Mouse (Mus musculus): Measurements from ENCODE around the gene Arid3a. TPM values are rescaled to one million over a fixed set of nuclear protein-coding genes. Genes with fewer than 3 reads are reported as not detected.
"Not testable (repeated sequence)": the region's sequence is repeated elsewhere in the genome, so short reads cannot be mapped to it uniquely, and the experiment has no call there.

Gene Arid3a
- polyA plus RNA-seq (2016; fragmentation: Nextera tagmentation; extraction: Ambion mirVana), result 11.1 and 15.0 TPM in 2 replicates

GRCm38 (mm10) chr10:79926491-79927323, at the start of gene Arid3a:
Gene Arid3a, plus strand, starts transcription at chr10:79927043.
- H3K4me1 ChIP-seq (replicated peaks), result peaks cover 65% of the 10 kb centered on the region
- H3K4me3 ChIP-seq, result peak within 1 kb of the TSS; percentile 95
- WGBS, result under 1% methylated on average over 63 of the region's 63 CpGs
- H3K36me3 ChIP-seq, result peaks cover 16% of the 10 kb centered on the region
- no peaks in the 10 kb centered on the region for H3K9me3 ChIP-seq
- DNase-seq (ENCODE audit: low spot score), result peak; percentile 90
- H3K27me3 ChIP-seq (ENCODE audit: insufficient read depth, poor library complexity, severe bottlenecking), result peaks cover 58% of the 10 kb centered on the region
- peak within 1 kb of the TSS; percentile 96 for H3K27ac ChIP-seq

GRCm38 (mm10) chr10:79877174-79877573, 49.7 kb upstream of the Arid3a start:
- H3K27ac ChIP-seq, result no peak overlapping the region
- H3K27me3 ChIP-seq (ENCODE audit: insufficient read depth, poor library complexity, severe bottlenecking), result peaks cover 52% of the 10 kb centered on the region
- 69% methylated on average over 1 of the region's 1 CpGs for WGBS
- H3K9me3 ChIP-seq, result no peaks in the 10 kb centered on the region
- peaks cover 57% of the 10 kb centered on the region for H3K4me1 ChIP-seq (replicated peaks)
- DNase-seq (ENCODE audit: low spot score), result no peak
- no peak overlapping the region for H3K4me3 ChIP-seq
- H3K36me3 ChIP-seq, result peaks cover 8% of the 10 kb centered on the region

GRCm38 (mm10) chr10:79877757-79878156, 49.1 kb upstream of the Arid3a start:
- no peaks in the 10 kb centered on the region for H3K9me3 ChIP-seq
- WGBS, result 45% methylated on average over 12 of the region's 12 CpGs
- H3K4me1 ChIP-seq (replicated peaks), result peaks cover 57% of the 10 kb centered on the region
- peaks cover 2% of the 10 kb centered on the region for H3K36me3 ChIP-seq
- H3K4me3 ChIP-seq, result no peak overlapping the region
- H3K27me3 ChIP-seq (ENCODE audit: insufficient read depth, poor library complexity, severe bottlenecking), result peaks cover 58% of the 10 kb centered on the region
- no peak overlapping the region for H3K27ac ChIP-seq
- no peak for DNase-seq (ENCODE audit: low spot score)

- H3K36me3 ChIP-seq, result no peaks in the 10 kb centered on the region
- H3K4me1 ChIP-seq (replicated peaks), result peaks cover 52% of the 10 kb centered on the region
- H3K27ac ChIP-seq, result no peak overlapping the region
- 50% methylated on average over 3 of the region's 3 CpGs for WGBS
- peaks cover 76% of the 10 kb centered on the region for H3K27me3 ChIP-seq (ENCODE audit: insufficient read depth, poor library complexity, severe bottlenecking)
- DNase-seq (ENCODE audit: low spot score), result no peak
- H3K9me3 ChIP-seq, result no peaks in the 10 kb centered on the region
- no peak overlapping the region for H3K4me3 ChIP-seq
These were observed 47.3 kb upstream of the Arid3a start for GRCm38 (mm10) chr10:79879527-79879926.

- H3K9me3 ChIP-seq, result no peaks in the 10 kb centered on the region
- H3K36me3 ChIP-seq, result no peaks in the 10 kb centered on the region
- WGBS, result 18% methylated on average over 9 of the region's 9 CpGs
- H3K27me3 ChIP-seq (ENCODE audit: insufficient read depth, poor library complexity, severe bottlenecking), result peaks cover 73% of the 10 kb centered on the region
- H3K4me1 ChIP-seq (replicated peaks), result peaks cover 41% of the 10 kb centered on the region
- DNase-seq (ENCODE audit: low spot score), result no peak
- no peak overlapping the region for H3K27ac ChIP-seq
- H3K4me3 ChIP-seq, result 0 out of 2 replicates have a peak overlapping the region, but pooled peaks have one; percentile 5
These were observed 46.1 kb upstream of the Arid3a start for GRCm38 (mm10) chr10:79880721-79881120.

- peaks cover 39% of the 10 kb centered on the region for H3K4me1 ChIP-seq (replicated peaks)
- WGBS, result 6% methylated on average over 22 of the region's 22 CpGs
- no peak for DNase-seq (ENCODE audit: low spot score)
- H3K36me3 ChIP-seq, result no peaks in the 10 kb centered on the region
- peak overlapping the region; percentile 69 for H3K27ac ChIP-seq
- H3K9me3 ChIP-seq, result no peaks in the 10 kb centered on the region
- peak overlapping the region; percentile 39 for H3K4me3 ChIP-seq
- peaks cover 72% of the 10 kb centered on the region for H3K27me3 ChIP-seq (ENCODE audit: insufficient read depth, poor library complexity, severe bottlenecking)
These were observed 44.9 kb upstream of the Arid3a start for GRCm38 (mm10) chr10:79881981-79882380.

- no peaks in the 10 kb centered on the region for H3K9me3 ChIP-seq
- peak; percentile 82 for DNase-seq (ENCODE audit: low spot score)
- 0 out of 2 replicates have a peak overlapping the region, but pooled peaks have one; percentile 13 for H3K4me3 ChIP-seq
- H3K36me3 ChIP-seq, result no peaks in the 10 kb centered on the region
- H3K27me3 ChIP-seq (ENCODE audit: insufficient read depth, poor library complexity, severe bottlenecking), result peaks cover 72% of the 10 kb centered on the region
- H3K4me1 ChIP-seq (replicated peaks), result peaks cover 30% of the 10 kb centered on the region
- 15% methylated on average over 22 of the region's 22 CpGs for WGBS
- 0 out of 2 replicates have a peak overlapping the region, but pooled peaks have one; percentile 41 for H3K27ac ChIP-seq
These were observed 43.4 kb upstream of the Arid3a start for GRCm38 (mm10) chr10:79883297-79884084.

- Histone ChIP-seq H3K27ac (no peak overlapping the region), H3K27me3 (ENCODE audit: insufficient read depth, poor library complexity, severe bottlenecking) (peaks cover 69% of the 10 kb centered on the region), H3K36me3 (no peaks in the 10 kb centered on the region), H3K9me3 (no peaks in the 10 kb centered on the region), H3K4me3 (no peak overlapping the region), H3K4me1 (replicated peaks) (peaks cover 29% of the 10 kb centered on the region)
- no peak for DNase-seq (ENCODE audit: low spot score)
- 69% methylated on average over 4 of the region's 4 CpGs for WGBS
These were observed 42.4 kb upstream of the Arid3a start for GRCm38 (mm10) chr10:79884446-79884845.

GRCm38 (mm10) chr10:79884938-79885337, 41.9 kb upstream of the Arid3a start:
- peaks cover 64% of the 10 kb centered on the region for H3K27me3 ChIP-seq (ENCODE audit: insufficient read depth, poor library complexity, severe bottlenecking)
- not testable (repeated sequence) for H3K36me3 ChIP-seq

GRCm38 (mm10) chr10:79886054-79886453, 40.8 kb upstream of the Arid3a start, which contains the start of gene Elane:
Gene Elane, plus strand, starts transcription at chr10:79886247.
- 0 out of 2 replicates have a peak within 1 kb of the TSS, but pooled peaks have one; percentile 18 for H3K27ac ChIP-seq
- WGBS, result 85% methylated on average over 6 of the region's 6 CpGs
- no peaks in the 10 kb centered on the region for H3K9me3 ChIP-seq
- peaks cover 58% of the 10 kb centered on the region for H3K27me3 ChIP-seq (ENCODE audit: insufficient read depth, poor library complexity, severe bottlenecking)
- no peaks in the 10 kb centered on the region for H3K36me3 ChIP-seq
- H3K4me3 ChIP-seq, result no peak within 1 kb of the TSS
- DNase-seq (ENCODE audit: low spot score), result no peak
- peaks cover 30% of the 10 kb centered on the region for H3K4me1 ChIP-seq (replicated peaks)

More at GRCm38 (mm10) chr10:79884938-79885337, 41.9 kb upstream of the Arid3a start:
- peaks cover 24% of the 10 kb centered on the region for H3K4me1 ChIP-seq (replicated peaks)
- 80% methylated on average over 3 of the region's 3 CpGs for WGBS
- DNase-seq (ENCODE audit: low spot score); H3K27ac ChIP-seq; H3K9me3 ChIP-seq; H3K4me3 ChIP-seq: not testable (repeated sequence)

- Histone ChIP-seq H3K36me3 (no peaks in the 10 kb centered on the region), H3K27me3 (ENCODE audit: insufficient read depth, poor library complexity, severe bottlenecking) (peaks cover 56% of the 10 kb centered on the region), H3K4me3 (no peak overlapping the region), H3K27ac (0 out of 2 replicates have a peak overlapping the region, but pooled peaks have one; percentile 18), H3K4me1 (replicated peaks) (peaks cover 29% of the 10 kb centered on the region), H3K9me3 (no peaks in the 10 kb centered on the region)
- WGBS, result 76% methylated on average over 8 of the region's 8 CpGs
- no peak for DNase-seq (ENCODE audit: low spot score)
These were observed 40.2 kb upstream of the Arid3a start for GRCm38 (mm10) chr10:79886611-79887010.

GRCm38 (mm10) chr10:79889386-79889785, 37.5 kb upstream of the Arid3a start:
- H3K27ac ChIP-seq, result no peak overlapping the region
- H3K4me3 ChIP-seq, result no peak overlapping the region
- no peak for DNase-seq (ENCODE audit: low spot score)
- 0 out of 2 replicates have a peak, but pooled peaks cover 9% of the 10 kb centered on the region for H3K4me1 ChIP-seq (replicated peaks)
- H3K9me3 ChIP-seq, result no peaks in the 10 kb centered on the region
- peaks cover 5% of the 10 kb centered on the region for H3K36me3 ChIP-seq
- H3K27me3 ChIP-seq (ENCODE audit: insufficient read depth, poor library complexity, severe bottlenecking), result peaks cover 45% of the 10 kb centered on the region
- 93% methylated on average over 2 of the region's 2 CpGs for WGBS
